Mouse (Mus musculus): ENCODE measurements around the gene Mospd3. TPM values are rescaled to one million over a fixed set of nuclear protein-coding genes. Genes with fewer than 3 reads are reported as not detected.

Mospd3 gene
- polyA plus RNA-seq (2015; fragmentation: Nextera tagmentation; extraction: Ambion mirVana) = 43.5 and 43.7 TPM in 2 replicates

DNA sequence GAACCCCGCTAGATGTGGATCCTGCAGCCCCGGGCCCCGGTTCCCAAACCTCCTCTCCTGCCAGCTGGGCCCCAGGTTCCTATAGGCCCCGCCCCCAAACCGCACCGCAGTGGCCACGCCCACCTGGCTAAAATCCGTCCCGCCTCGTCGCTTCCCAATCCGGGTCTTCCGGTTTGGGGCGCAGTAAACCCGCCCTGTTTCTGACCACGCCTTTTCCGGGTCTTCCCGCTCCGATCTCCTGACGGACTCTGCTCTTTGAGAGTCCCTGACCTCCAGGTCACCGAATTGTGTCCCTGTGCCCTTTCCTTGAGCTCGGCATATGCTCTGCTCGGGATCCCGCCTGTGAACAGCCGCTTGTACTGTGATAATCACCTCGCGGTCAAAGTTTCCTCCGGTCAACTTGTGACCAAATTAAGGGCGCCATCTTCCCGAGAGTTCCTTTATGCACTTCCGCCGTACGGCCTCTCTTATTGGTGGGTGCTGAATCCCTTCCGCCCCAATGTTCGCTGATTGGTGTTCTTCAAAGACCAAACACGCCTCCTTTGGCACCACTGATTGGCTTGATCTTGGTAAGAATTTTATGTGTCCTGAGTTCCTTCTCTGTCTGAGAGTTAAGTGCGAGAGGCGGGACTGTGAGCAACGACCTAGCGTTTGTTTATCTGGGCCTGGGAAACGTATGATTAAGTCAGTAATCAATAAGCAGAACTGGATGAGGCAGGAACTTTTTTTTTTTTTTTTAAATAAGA lies at the start of gene Mospd3:
Mospd3 (minus strand) TSS at position 440 of the 746 bp plus-strand sequence.
- H3K9ac ChIP-seq (replicated peaks; ENCODE audit: low read depth, low read length) = peak within 1 kb of the TSS; percentile 70
- H3K9me3 ChIP-seq (ENCODE audit: control insufficient read depth, low read length) = no peaks in the 10 kb centered on the region
- no peaks in the 10 kb centered on the region for H3K27me3 ChIP-seq (replicated peaks; ENCODE audit: control insufficient read depth, insufficient read depth, low read length)
- peak within 1 kb of the TSS; percentile 95 for H3K4me2 ChIP-seq (ENCODE audit: low read length)
- H3K36me3 ChIP-seq (ENCODE audit: control insufficient read depth, insufficient read depth) = no peaks in the 10 kb centered on the region
- peak within 1 kb of the TSS; percentile 81 for H3K27ac ChIP-seq (ENCODE audit: low read length)
- under 1% methylated on average over 41 of the region's 41 CpGs for WGBS
- H3K4me1 ChIP-seq (replicated peaks; ENCODE audit: control insufficient read depth, insufficient read depth, low read length) = peaks cover 27% of the 10 kb centered on the region
- ATAC-seq = peak; percentile 97
- H3K4me3 ChIP-seq (replicated peaks; ENCODE audit: low read length) = peak within 1 kb of the TSS; percentile 65

GRCm38 (mm10) chr5:137649669-137650571 lies 49.1 kb upstream of the Mospd3 start:
- Histone ChIP-seq H3K4me3 (replicated peaks; ENCODE audit: low read length) (no peak overlapping the region), H3K36me3 (ENCODE audit: control insufficient read depth, insufficient read depth) (peaks cover 7% of the 10 kb centered on the region), H3K27ac (ENCODE audit: low read length) (no peak overlapping the region)

GRCm38 (mm10) chr5:137649251-137649650 lies 48.4 kb upstream of the Mospd3 start:
- Histone ChIP-seq H3K9me3 (ENCODE audit: control insufficient read depth, low read length) (no peaks in the 10 kb centered on the region), H3K4me1 (replicated peaks; ENCODE audit: control insufficient read depth, insufficient read depth, low read length) (peaks cover 10% of the 10 kb centered on the region; the same call in 1 of the 2 replicates), H3K36me3 (ENCODE audit: control insufficient read depth, insufficient read depth) (peaks cover 5% of the 10 kb centered on the region; the same call in 1 of the 2 replicates), H3K27ac (ENCODE audit: low read length) (no peak overlapping the region), H3K4me2 (ENCODE audit: low read length) (no peak overlapping the region), H3K4me3 (replicated peaks; ENCODE audit: low read length) (no peak overlapping the region), H3K27me3 (replicated peaks; ENCODE audit: control insufficient read depth, insufficient read depth, low read length) (peaks cover 18% of the 10 kb centered on the region), H3K9ac (replicated peaks; ENCODE audit: low read depth, low read length) (no peak overlapping the region)
- WGBS = 33% methylated on average over 4 of the region's 4 CpGs
- no peak for ATAC-seq

More at GRCm38 (mm10) chr5:137649669-137650571, 49.1 kb upstream of the Mospd3 start:
- Histone ChIP-seq H3K4me2 (ENCODE audit: low read length) (no peak overlapping the region), H3K4me1 (replicated peaks; ENCODE audit: control insufficient read depth, insufficient read depth, low read length) (peaks cover 9% of the 10 kb centered on the region; the same call in 1 of the 2 replicates), H3K27me3 (replicated peaks; ENCODE audit: control insufficient read depth, insufficient read depth, low read length) (peaks cover 14% of the 10 kb centered on the region), H3K9ac (replicated peaks; ENCODE audit: low read depth, low read length) (peak overlapping the region; percentile 30; the same call in 1 of the 2 replicates), H3K9me3 (ENCODE audit: control insufficient read depth, low read length) (no peaks in the 10 kb centered on the region)
- 14% methylated on average over 18 of the region's 18 CpGs for WGBS
- ATAC-seq = no peak

DNA sequence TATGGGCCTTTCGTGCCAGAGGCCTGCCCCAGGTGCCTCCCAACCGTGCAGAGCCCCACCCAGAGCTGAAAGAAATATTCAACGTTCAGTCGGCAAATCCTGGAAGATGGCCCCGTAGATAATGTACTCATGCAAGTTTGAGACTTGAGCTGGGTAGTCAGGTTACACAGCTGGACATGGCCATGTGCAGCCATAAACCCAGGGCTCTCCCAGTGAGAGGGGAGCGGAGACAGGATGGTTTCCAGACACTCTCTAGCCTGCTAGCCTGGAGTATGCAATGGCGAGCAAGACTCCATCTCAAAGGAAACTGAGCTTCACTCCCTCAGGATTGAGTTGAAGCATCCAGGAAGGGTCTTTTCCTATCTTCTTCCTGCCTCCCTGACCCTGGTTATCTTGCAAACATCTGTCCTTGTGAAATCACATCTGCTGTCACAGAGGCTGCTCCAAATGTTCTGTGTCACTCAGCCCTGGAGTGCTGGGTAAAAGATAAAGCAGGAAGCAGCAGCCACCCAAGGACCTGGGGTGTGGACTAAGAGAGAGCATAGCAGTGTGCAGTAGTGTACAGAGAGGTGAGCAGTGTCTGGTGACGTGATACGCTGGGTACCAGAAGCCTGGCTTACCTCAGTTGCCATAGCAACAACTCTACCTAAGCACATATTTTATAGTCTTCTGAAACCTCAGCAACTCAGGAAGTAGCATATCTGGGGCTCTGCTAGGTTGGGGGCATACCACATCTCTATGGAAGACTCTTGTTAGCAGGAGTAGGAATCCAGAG lies 47.2 kb upstream of the Mospd3 start:
- H3K9me3 ChIP-seq (ENCODE audit: control insufficient read depth, low read length) = no peaks in the 10 kb centered on the region
- no peak overlapping the region for H3K9ac ChIP-seq (replicated peaks; ENCODE audit: low read depth, low read length)
- peak; percentile 57; the same call in 1 of the 2 replicates for ATAC-seq
- H3K36me3 ChIP-seq (ENCODE audit: control insufficient read depth, insufficient read depth) = peaks cover 5% of the 10 kb centered on the region; the same call in 1 of the 2 replicates
- peaks cover 10% of the 10 kb centered on the region; the same call in 1 of the 2 replicates for H3K4me1 ChIP-seq (replicated peaks; ENCODE audit: control insufficient read depth, insufficient read depth, low read length)
- no peak overlapping the region for H3K4me2 ChIP-seq (ENCODE audit: low read length)
- H3K4me3 ChIP-seq (replicated peaks; ENCODE audit: low read length) = no peak overlapping the region
- H3K27ac ChIP-seq (ENCODE audit: low read length) = no peak overlapping the region
- WGBS = 84% methylated on average over 9 of the region's 9 CpGs
- H3K27me3 ChIP-seq (replicated peaks; ENCODE audit: control insufficient read depth, insufficient read depth, low read length) = peaks cover 27% of the 10 kb centered on the region

DNA sequence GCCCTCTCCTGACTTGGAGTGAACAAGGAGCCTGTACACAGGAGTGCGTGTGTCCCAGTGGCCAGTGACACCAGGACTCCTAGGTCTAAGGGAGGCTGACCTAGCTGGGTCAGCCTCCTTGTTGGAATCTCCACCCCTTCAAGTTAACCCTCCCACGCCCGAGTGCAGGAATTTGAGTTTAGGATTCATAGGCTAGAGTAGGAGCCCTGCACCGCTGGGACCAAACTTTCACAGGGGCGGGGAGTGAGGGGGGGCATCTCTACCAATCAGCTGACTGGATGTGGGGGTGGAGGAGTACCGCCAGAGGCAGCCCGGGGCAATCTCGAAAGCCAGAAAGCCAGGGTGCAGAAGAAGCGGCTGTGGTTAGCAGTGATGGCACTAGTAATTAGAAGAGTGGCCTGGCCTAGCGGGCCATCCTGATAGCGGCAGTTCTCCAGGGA lies 44.8 kb upstream of the Mospd3 start, which contains the start of gene Irs3:
Irs3 (minus strand) TSS at position 63 of the 440 bp plus-strand sequence.
- peak within 1 kb of the TSS; percentile 41; the same call in 1 of the 2 replicates for H3K9ac ChIP-seq (replicated peaks; ENCODE audit: low read depth, low read length)

DNA sequence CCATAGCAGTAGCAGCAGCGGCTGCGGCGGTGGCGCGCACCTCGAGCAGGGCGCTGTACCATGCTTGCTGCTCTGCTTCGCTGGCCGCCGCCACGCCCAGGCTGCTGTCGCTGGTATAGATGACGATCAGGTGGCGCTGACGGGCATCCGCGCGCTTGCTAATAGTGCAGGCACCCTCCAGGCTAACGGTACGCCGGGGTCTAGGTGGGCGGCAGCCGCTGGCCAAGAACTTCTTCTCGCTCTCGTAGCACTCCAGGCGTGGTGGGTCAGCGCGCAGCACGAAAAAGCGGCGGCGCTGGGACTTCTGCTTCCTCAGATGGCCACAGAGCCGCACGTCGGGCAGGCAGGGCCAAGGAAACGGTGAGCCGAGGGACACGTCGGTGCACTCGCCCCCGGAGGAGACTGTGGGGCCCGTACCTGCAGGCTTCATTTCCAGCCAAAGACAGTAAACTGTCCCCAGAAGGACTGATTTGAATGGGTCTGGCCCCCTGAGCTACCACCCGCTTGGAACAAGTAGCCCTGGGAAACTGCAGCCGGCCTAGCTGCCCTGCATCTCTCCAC lies 44.3 kb upstream of the Mospd3 start:
- H3K4me3 ChIP-seq (replicated peaks; ENCODE audit: low read length) = peak overlapping the region; percentile 32
- no peak for ATAC-seq
- peak overlapping the region; percentile 44 for H3K4me2 ChIP-seq (ENCODE audit: low read length)
- peaks cover 4% of the 10 kb centered on the region; the same call in 1 of the 2 replicates for H3K36me3 ChIP-seq (ENCODE audit: control insufficient read depth, insufficient read depth)
- WGBS = 2% methylated on average over 44 of the region's 44 CpGs
- no peak overlapping the region for H3K27ac ChIP-seq (ENCODE audit: low read length)
- H3K4me1 ChIP-seq (replicated peaks; ENCODE audit: control insufficient read depth, insufficient read depth, low read length) = peaks cover 10% of the 10 kb centered on the region; the same call in 1 of the 2 replicates
- H3K27me3 ChIP-seq (replicated peaks; ENCODE audit: control insufficient read depth, insufficient read depth, low read length) = peaks cover 27% of the 10 kb centered on the region
- peak overlapping the region; percentile 41; the same call in 1 of the 2 replicates for H3K9ac ChIP-seq (replicated peaks; ENCODE audit: low read depth, low read length)
- no peaks in the 10 kb centered on the region for H3K9me3 ChIP-seq (ENCODE audit: control insufficient read depth, low read length)

More for the DNA sequence above, 44.8 kb upstream of the Mospd3 start, which contains the start of gene Irs3:
- no peak for ATAC-seq
- H3K4me2 ChIP-seq (ENCODE audit: low read length) = peak within 1 kb of the TSS; percentile 44
- 21% methylated on average over 11 of the region's 11 CpGs for WGBS
- H3K4me1 ChIP-seq (replicated peaks; ENCODE audit: control insufficient read depth, insufficient read depth, low read length) = peaks cover 10% of the 10 kb centered on the region; the same call in 1 of the 2 replicates
- H3K36me3 ChIP-seq (ENCODE audit: control insufficient read depth, insufficient read depth) = peaks cover 3% of the 10 kb centered on the region; the same call in 1 of the 2 replicates
- H3K9me3 ChIP-seq (ENCODE audit: control insufficient read depth, low read length) = no peaks in the 10 kb centered on the region
- H3K4me3 ChIP-seq (replicated peaks; ENCODE audit: low read length) = peak within 1 kb of the TSS; percentile 32
- H3K27me3 ChIP-seq (replicated peaks; ENCODE audit: control insufficient read depth, insufficient read depth, low read length) = peaks cover 27% of the 10 kb centered on the region
- no peak within 1 kb of the TSS for H3K27ac ChIP-seq (ENCODE audit: low read length)

- Histone ChIP-seq H3K4me1 (replicated peaks; ENCODE audit: control insufficient read depth, insufficient read depth, low read length) (peaks cover 5% of the 10 kb centered on the region; the same call in 1 of the 2 replicates), H3K27me3 (replicated peaks; ENCODE audit: control insufficient read depth, insufficient read depth, low read length) (peaks cover 27% of the 10 kb centered on the region), H3K27ac (ENCODE audit: low read length) (no peak overlapping the region), H3K4me3 (replicated peaks; ENCODE audit: low read length) (no peak overlapping the region), H3K36me3 (ENCODE audit: control insufficient read depth, insufficient read depth) (peaks cover 10% of the 10 kb centered on the region), H3K4me2 (ENCODE audit: low read length) (no peak overlapping the region), H3K9ac (replicated peaks; ENCODE audit: low read depth, low read length) (no peak overlapping the region), H3K9me3 (ENCODE audit: control insufficient read depth, low read length) (no peaks in the 10 kb centered on the region)
- ATAC-seq = no peak
- 40% methylated on average over 19 of the region's 19 CpGs for WGBS
Measured at GRCm38 (mm10) chr5:137644484-137644883, 43.6 kb upstream of the Mospd3 start.

- Histone ChIP-seq H3K9ac (replicated peaks; ENCODE audit: low read depth, low read length) (no peak overlapping the region), H3K27me3 (replicated peaks; ENCODE audit: control insufficient read depth, insufficient read depth, low read length) (peaks cover 27% of the 10 kb centered on the region), H3K36me3 (ENCODE audit: control insufficient read depth, insufficient read depth) (peaks cover 17% of the 10 kb centered on the region), H3K9me3 (ENCODE audit: control insufficient read depth, low read length) (no peaks in the 10 kb centered on the region), H3K4me1 (replicated peaks; ENCODE audit: control insufficient read depth, insufficient read depth, low read length) (peaks cover 5% of the 10 kb centered on the region; the same call in 1 of the 2 replicates), H3K4me3 (replicated peaks; ENCODE audit: low read length) (no peak overlapping the region), H3K27ac (ENCODE audit: low read length) (no peak overlapping the region), H3K4me2 (ENCODE audit: low read length) (no peak overlapping the region)
- WGBS = 55% methylated on average over 4 of the region's 4 CpGs
- no peak for ATAC-seq
Measured at GRCm38 (mm10) chr5:137642886-137643285, 42.0 kb upstream of the Mospd3 start.

All from forebrain, embryonic 16.5 days (tissue).